Mouse (Mus musculus) embryonic fibroblast, embryonic 13.5 days (primary cell): ENCODE data around the gene Rce1.

ENCODE experiments used
- CTCF ChIP-seq: IDR thresholded peaks from 2 replicates; pipeline ENCODE4 v1.5.1; 2011; ENCODE audit warnings: mild to moderate bottlenecking, control low read depth, low read length, moderate library complexity, borderline replicate concordance; ENCODE audit not compliant: insufficient read depth
- POLR2A ChIP-seq: IDR thresholded peaks from 2 replicates; pipeline ENCODE4 v1.6.1; 2011; ENCODE audit warnings: low read depth, mild to moderate bottlenecking, control low read depth, low read length, moderate library complexity

DNA sequence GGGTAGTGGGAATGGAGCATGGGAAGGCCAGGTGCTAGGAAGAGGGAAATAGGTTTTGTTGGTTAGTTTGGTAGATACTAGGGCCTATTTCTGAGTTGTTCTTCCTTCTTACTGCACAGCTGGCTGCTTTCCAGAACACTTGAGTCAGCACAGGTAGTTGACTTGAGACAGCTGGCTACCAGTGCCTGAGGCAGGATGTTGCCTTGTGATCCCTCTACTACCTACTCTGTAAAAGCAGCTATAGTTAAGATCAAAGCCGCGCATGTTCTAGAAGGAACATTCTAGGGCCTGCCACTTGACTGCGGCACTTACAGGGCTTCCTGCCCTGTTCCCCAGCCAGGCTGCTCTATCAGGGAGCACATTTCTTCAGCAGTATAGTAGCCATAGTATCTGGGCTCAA is 35.4 kb downstream of the Rce1 start:
- no peak for TF ChIP-seq CTCF
- TF ChIP-seq POLR2A = no peak
